ENCODE assay signal across 13 mouse cellular contexts in the genomic region with DNA sequence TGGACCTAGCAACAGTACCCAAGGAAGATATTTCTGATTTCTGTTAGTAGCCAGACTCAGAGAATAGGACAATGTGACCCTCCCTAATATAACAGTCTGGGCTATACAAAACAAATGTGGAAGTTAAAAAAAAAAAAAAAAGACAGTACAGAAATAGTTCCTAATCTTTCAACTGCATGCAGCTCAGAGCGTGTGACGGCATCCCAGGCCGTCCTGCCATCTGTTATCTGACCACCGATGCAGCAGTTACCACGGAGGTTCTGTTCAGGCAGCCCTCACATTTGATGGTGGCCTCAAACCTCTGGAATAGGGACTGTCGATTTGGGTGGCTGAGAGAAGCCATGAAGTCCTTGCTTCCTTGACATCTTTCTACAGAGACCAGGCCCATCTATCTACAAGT.
"Had no signal": no experiment of that assay in that cellular context is flagged by ENCODE, and none has a peak within 500 bp of the region (broad histone marks: within the 10 kb centered on the region; RNA-seq: fewer than 3 reads in every experiment).

No protein-coding gene starts in this region.

- H3K4me3 ChIP-seq: left cerebral cortex, adult 2 months; limb, embryonic 15.5 days; midbrain, embryonic 15.5 days; neural tube, embryonic 13.5 days had no signal

- H3K27ac ChIP-seq: left cerebral cortex, adult 2 months; limb, embryonic 15.5 days; midbrain, embryonic 15.5 days; neural tube, embryonic 13.5 days; stomach, postnatal 0 days had no signal

- H3K9me3 ChIP-seq: limb, embryonic 15.5 days; midbrain, embryonic 15.5 days; neural tube, embryonic 13.5 days had no signal

- H3K4me2 ChIP-seq: limb, embryonic 15.5 days; midbrain, embryonic 11.5 days; midbrain, embryonic 15.5 days; neural tube, embryonic 13.5 days had no signal

- H3K27me3 ChIP-seq: limb, embryonic 15.5 days; midbrain, embryonic 15.5 days; neural tube, embryonic 13.5 days had no signal

- ATAC-seq: lung, postnatal 0 days; midbrain, embryonic 15.5 days had no signal

- H3K9ac ChIP-seq: limb, embryonic 15.5 days; midbrain, embryonic 15.5 days; neural tube, embryonic 13.5 days had no signal

- DNase-seq: kidney, adult 8-10 months; lung, adult 2 months; lung, postnatal 36 days; right cerebral cortex, adult 18-20 months; right cerebral cortex, postnatal 25 days; thymus, postnatal 14 days had no signal

- H3K36me3 ChIP-seq: limb, embryonic 15.5 days; midbrain, embryonic 15.5 days; neural tube, embryonic 13.5 days had no signal
